Mouse (Mus musculus): ENCODE data around the gene Zmiz2.
A peak's percentile ranks its signal among the peaks of the same experiment; 100 is the strongest.
"Not testable (repeated sequence)": the region's sequence is repeated elsewhere in the genome, so short reads cannot be mapped to it uniquely, and the experiment has no call there.

The Zmiz2 gene

DNA sequence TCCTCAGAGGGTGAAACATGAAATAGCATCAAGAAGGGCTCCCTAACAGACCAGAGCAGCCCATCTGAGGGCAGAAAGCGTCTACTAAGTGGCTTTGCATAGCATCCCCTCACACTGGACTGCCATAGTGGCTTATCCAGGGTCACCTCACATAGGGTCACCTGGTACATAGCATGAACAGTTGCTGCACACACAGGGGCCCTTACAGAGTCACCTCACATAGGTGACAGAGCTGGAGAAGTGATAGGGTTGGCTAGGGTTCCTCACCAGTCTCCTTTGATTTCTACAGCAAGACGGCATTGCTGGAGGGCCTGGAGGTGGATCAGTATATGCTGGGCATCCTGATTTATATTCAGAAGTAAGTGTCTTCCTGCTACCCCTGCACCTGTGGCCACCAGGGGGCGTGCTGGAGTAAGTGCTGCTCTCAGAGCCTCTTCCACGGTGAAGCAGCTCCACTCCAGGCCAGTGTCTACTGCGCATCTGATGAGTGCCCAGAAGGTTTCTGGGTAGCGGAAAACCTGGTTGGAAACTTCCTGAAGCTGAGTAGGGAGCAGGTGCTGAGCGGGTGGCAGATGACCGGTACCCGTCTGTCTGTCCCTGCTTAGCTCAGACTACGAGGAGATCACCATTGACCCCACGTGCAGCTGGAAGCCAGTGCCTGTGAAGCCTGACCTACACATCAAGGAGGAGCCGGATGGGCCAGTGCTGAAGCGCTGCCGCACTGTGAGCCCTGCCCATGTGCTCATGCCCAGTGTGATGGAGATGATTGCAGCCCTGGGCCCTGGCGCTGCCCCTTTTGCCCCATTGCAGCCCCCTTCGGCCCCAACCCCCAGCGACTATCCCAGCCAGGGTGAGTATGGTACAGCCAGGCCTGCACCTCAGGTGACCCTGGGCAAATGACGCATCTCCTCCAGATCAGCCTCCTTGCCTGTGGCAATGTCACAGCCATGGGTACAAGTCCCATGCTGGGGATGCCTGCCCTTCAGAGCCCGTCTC is 13.9 kb downstream of the Zmiz2 start:
- DNase-seq: peak; percentile 80

DNA sequence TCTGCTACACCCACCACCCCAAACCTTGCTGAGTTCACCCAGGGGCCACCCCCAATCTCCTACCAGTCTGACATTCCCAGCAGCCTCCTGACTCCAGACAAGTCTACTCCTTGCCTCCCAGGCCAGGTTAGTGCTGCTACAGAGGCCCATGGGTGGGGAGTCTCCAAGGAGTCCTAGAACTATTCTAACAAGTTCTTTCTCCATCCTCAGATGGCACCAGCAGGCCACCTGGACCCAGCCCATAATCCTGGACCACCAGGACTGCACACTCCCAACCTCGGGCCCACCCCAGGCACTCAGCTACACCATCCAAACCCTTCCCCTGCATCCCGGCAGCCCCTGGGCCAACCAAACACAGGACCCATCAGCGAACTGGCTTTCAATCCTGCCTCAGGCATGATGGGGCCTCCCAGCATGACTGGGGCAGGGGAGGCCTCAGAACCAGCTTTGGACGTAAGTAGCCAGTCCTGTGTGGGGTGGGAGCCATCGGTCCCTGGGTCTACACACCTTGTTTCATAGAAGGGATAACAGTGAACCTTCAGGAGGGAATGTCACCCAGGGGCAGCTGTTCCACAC is 15.0 kb downstream of the Zmiz2 start:
- no peak for DNase-seq

DNA sequence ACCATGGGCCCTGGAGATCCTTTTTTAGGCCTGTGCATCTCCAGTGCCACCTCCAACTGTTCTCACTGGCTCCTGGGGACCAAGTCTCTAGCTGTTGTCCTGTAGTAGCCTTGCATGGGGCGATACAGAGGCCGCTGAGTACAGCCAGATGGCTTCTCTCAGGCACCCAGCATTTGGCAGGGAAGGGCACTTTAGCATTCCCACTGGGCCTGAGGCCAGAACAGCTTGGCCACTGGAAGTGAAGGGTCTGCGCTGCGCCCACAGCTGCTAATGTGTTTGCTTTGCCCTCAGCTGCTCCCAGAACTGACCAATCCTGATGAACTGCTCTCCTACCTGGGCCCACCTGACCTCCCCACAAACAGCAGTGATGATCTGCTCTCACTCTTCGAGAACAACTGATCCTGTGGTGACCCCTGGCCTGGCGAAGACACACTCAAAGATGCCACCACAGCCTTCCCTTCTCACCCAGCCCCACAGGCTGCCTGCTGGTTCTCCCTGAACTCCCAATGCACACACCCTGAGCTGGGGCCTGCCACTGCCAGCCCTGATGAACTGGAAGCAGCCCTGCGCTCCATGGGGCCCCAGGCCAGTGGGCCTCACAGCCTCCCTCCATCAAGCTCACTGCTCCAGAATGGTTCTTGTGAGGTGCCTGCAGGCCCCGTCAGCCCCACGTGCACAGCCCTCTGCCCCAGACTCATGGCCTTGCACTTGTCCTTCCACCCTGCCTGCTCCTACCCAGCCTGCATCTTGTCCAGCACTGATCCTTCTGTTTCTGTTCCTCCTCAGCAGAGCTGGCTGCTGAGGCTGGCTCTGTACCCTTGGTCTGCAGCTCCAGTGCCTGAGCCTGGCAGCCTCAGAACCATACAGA is 16.1 kb downstream of the Zmiz2 start:
- no peak for DNase-seq

DNA sequence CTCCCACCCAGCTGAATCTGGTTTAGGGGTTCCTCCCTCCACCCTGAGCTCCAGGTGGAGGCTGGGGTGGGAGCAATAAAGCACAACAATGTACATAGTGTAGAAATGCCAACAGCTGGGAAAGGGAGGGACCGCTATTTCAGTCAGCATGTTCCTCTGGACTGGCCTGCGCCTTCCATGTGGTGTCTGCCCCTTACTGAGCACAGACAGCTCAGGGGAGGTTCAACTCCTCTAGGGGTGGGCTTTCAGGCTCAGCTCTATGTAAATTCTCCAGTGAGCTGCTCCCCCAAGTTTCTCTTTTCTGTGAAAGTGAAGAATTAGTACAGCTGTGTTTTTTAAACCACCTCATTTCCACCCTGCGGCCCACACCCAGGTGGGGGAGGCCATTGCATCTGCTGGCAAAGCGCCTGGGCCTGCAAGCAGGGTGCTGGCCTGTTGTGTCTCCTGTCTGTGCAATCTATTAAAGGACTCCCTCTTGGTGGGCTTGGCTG is 16.8 kb downstream of the Zmiz2 start:
- peak; percentile 67 for DNase-seq

DNA sequence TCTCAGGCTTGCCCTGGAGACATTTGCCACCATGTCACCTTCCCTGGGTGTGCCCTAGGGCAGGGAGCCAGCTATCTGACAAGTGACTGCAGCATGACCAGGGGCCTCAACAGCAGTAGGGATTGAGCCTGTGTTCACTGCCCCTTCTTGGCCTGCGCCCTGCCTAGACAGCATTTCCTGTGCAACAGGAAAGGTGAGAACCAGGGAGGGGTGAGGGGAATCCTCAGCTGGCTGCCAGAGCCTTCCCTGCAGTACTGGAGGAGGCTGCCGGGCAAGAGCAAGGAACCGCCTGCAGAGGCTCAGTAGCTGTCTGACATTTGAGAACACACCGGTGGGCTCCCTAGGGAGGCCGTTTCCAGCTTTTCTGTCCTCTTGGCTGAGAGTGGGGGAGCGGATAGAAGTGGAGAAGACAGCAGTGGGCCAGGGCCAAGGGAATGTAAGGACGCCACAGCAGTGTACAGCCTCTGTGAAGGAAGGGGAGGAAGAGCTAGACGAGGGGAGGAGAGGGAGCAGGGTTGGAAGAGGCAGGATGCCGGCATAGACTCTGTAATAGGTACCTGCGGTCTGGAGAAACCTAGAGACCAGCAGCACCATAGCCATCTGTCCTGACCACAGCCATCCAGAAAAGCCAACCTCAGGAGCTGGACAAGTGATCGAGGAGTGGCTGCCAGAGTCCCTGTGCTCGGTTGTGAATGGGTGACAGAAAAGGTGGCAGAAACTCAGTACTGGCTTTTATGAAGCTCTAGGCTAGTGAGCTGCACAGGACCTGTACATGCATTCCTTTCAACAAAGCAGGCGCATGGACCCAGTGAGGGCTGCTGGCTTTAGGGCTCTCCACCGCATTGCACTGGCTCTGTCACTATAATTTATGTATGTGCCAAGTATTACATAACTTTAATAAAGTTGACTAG is 17.6 kb downstream of the Zmiz2 start:
- DNase-seq: peak; percentile 81

DNA sequence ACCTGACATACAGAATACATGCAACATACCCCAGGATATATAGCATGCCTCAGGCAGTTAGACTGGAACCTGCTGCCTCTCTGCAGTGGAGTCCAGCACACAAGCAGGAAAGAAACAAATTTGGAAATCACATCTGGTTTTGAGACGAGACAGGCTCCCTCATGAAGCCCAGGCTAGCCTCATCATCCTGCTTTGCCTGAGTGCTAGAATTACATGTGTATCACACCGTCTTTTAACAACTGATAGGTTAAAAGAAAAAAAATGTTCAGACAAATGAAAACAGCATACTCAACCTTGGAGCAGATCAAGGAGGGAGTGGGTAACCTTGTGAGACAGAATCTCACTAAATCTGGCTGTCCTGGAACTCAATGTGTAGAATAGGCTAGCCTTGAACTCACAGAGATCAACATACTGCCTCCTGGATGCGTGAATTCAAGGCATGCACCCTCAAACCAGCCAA is 18.3 kb downstream of the Zmiz2 start:
- DNase-seq: no peak

DNA sequence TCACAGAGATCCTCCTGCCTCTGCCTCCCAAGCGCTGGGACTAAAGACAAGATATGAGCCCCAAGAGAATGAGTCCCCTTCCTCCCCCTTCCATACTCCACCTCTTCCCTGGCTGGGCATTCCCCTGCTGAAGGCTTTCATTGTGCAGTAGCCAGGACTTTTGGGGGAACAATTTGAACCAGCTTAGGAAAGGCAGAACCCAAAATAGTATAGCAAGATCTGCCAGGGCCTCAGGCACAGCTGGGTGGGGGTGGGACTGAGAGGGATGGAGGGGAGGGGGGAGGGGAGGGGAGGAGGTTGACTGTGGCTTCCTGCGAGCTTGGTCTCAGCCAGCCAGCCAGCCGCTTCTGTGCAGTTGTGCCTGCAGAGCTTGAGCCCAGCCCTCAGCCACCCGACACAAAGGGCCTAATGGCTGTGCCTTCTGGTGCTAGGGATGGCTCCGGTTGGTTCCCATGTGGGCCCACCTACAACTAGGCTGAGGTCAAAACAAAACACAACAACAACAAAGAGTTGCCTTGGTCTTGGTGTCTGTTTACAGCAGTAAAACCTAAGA is 21.3 kb downstream of the Zmiz2 start:
- DNase-seq: no peak

DNA sequence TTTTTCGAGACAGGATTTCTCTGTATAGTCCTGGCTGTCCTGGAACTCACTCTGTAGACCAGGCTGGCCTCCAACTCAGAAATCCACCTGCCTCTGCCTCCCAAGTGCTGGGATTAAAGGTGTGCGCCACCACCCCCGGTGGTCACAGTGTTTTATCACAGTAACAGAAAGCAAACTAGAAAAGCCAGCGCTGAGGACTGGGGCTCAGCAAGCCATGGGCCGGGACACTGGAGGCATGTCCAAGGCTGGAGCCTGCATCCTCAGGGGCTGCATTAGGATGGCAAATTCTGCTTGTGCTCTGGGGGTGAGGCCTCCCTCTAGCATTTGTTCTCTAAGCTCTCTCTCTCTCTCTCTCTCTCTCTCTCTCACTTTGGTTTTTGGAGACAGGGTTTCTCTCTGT is 21.9 kb downstream of the Zmiz2 start:
- DNase-seq: not testable (repeated sequence)

DNA sequence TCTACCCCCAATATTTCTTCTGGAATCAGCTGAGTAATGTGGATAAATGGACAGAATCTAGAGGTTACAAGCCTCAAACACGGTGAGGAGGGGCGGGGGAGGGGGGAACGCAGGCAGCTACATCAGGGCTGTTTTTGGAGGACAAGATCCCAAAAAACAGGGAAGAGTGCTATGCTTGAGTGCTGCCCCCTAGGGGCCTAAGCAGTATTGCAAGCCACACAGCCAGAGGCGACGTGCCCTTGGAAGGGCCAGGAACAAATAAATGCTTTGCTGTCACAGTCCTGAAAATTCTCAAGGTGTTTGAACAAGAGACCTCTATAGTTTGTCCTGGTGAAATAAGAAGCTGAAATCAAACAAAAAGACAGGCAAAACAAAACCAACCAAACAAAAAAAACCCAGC is 22.8 kb downstream of the Zmiz2 start:
- peak; percentile 87 for DNase-seq

DNA sequence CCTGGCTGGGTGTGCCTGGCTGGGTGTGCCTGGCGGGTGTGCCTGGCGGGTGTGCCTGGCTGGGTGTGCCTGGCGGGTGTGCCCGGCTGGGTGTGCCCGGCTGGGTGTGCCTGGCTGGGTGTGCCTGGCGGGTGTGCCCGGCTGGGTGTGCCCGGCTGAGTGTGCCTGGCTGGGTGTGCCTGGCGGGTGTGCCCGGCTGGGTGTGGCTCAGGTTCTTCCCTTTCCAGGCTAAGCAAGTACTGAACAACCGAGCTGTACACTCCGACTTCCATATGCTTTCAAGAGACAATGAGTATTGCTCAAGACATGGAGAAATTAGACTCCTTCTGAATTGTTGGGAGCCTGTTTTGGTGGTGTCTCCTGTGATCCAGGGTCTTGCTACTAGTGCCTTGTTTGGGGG is 24.4 kb downstream of the Zmiz2 start:
- no peak for DNase-seq

DNA sequence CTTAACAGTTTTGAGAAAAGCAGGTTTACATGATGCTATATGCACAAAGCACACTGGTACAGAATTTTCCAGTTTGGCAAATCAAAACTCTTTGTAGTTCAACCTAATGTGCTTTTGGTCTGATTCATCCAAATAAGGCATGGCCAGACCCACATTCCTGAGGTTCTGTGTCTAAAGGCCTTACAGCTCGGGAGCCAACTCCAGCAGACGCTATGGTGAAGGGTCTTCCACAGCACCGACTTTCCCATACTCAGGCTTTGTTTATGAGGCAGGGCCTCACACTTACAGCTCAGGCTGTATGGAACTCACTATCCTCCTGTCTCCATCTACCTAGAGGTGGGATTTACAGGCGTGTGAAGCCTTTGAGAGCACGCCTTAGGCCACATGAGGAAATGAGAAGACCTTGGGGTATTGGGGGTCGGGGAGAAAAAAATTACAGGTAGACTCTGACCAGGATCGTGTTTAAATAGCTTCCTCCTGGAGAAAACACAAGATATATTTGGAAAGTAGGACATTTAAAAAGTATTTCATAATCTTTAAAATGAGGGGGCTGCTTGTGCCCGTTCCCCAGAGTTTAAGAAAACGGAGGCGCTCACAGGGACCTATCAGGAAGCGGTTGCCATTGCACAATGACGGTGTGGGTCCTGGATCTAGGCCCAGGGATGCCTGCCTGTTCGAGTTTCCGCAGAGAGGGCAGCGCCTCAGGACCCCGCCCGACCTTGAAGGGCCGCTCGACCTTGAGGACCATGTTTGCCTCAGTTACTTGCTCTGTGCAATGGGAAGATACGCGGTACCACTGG is 26.1 kb downstream of the Zmiz2 start, which contains the start of gene Ppia:
Gene Ppia (plus strand): TSS at position 693 of the 800 bp plus-strand sequence.
- peak; percentile 34 for DNase-seq

DNA sequence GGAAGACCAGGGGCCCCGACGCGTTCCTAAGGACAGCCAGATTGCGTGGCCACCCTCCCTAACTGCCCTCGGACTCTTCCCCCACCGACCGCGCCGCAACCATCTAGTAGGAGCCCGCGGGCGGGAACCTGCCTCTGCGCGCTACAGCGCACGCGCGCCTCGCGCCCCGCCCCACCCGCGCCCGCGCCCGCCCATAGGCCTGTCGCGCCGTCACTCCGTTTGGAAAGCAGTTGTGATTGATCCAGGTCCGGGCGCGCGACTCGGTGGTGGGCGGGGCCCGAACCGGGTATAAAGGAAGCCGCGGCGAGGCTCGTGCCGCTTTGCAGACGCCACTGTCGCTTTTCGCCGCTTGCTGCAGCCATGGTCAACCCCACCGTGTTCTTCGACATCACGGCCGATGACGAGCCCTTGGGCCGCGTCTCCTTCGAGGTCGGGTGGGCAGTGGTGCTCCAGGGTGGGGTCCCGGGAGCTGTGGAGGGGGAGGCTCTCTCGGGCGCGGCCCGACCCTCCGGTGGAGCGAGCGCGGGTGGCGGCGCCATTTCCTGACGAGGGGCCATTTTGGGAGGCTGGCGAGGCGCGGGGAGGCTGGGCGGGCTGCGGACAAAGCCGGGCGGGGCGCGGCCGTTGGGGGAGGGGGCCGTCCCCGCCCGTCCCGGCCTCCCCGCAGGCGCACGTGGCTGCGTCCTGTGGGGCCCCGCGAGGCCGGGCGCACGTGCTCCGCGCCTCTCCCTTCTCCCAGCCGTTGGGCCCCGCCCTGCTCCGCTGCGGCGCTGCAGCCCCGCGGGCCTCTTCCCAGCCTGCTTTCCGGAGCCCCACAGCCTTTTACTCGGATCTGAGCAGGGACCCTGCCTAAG is 26.9 kb downstream of the Zmiz2 start:
- peak; percentile 100 for DNase-seq

DNA sequence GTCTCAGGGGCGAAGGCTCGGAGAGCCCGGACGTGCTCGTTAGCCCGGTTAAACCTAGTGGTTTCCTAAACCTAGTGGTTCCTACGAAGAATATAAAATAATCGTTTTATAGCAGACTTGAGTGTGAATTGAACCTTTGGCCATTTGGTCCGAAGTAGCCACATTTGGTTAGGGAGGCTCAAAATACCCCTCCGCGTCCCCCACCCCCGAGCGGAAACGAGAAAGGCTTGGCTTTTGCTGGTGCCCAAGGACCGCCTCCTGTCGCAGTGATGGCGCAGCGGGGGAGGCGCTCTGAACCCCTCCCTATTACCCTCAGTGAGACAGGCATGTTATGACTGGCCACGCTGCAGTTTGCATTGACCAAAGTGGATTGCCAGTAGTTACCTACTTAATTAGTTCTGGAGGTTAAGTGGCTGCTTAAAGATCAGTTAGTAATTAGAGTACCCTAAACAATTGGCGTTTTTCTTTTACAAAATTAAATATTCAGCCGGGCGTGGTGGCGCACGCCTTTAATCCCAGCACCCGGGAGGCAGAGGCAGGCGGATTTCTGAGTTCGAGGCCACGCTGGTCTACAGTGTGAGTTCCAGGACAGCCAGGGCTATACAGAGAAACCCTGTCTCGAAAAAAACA is 27.6 kb downstream of the Zmiz2 start:
- peak; percentile 79 for DNase-seq

DNA sequence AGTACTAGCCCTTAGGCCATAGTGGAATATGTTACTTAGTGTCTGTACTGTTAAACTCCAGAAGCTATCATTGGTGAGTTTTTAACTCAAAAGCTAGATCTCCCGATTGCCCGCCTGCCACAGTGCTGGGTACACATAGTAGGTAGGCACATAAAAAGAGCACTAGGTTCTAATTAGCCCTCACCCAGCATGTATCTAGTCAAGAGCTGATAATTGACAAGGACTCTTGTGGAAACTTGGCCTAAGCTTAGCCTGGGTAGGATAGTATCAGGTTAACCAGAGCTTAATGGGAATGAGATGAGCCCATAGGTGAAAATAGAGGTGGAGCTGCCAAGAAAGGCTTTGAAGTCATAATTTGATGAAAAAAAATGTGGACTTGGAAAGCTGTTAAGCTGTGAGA is 28.2 kb downstream of the Zmiz2 start:
- no peak for DNase-seq

DNA sequence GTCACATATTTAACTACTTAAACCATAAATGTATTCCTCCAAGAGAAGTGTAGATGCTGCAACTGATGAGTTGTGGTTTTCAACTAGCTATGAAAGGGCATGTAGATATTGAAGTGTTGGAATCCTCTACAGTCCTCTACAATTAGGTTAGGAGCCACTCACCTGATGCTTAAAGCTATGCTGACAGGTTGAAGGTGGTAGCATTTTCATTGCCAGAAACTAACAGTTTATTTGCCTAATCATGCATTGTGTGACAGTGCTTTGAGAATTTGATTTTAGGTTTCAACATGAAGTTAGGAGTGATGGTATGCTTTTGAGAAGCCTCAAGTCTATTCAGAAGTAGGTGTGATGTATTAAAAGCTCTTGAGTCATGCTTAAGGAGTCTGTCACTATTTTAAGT is 28.6 kb downstream of the Zmiz2 start:
- DNase-seq: no peak

DNA sequence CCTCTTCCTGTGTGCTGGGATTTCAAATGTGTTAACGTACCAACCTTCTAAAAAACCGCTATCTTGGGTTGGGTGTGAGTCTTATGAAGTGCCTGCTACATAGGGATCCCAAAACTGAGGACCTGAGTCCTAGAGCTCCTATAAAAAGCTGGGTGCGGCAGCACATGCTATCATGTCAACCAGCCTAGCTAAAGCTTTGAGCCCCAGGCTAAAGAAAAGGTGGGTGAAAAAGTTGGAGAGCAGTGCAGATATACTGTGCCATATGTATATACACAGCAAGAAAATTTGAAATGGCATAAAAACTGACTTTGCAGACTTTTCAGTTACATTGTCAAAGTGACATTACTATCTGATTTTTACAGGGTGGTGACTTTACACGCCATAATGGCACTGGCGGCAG is 29.9 kb downstream of the Zmiz2 start:
- no peak for DNase-seq

DNA sequence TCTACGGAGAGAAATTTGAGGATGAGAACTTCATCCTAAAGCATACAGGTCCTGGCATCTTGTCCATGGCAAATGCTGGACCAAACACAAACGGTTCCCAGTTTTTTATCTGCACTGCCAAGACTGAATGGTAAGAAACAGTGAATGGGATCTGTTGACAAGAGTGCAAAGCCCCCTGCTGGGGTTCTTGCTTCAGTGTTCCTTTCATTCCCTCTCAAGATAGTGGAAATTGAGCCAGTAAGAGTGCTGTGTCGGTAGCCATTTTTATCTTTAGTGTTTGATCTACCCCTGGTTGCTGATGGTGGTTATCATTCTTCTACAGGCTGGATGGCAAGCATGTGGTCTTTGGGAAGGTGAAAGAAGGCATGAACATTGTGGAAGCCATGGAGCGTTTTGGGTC is 30.3 kb downstream of the Zmiz2 start:
- not testable (repeated sequence) for DNase-seq

DNA sequence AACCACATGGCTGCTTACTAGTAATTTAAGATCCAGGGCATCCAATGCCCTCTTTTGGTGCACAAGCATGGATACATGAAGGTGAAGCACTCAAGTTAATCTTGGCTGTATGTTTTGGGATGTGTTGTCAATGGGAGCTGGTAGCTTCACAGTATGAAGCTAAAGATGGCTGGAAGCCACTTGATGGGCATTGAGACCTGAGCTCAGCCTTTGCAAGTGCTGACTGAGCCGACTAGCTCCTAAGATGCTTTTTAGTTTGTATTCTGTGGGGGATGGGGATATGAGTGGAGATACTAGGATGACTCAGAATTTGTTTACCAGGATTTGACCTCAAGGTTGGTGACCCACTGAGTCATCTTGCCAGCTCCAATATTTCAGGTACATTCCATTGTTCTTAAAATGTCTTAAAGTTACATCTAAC is 31.4 kb downstream of the Zmiz2 start:
- DNase-seq: no peak

DNA sequence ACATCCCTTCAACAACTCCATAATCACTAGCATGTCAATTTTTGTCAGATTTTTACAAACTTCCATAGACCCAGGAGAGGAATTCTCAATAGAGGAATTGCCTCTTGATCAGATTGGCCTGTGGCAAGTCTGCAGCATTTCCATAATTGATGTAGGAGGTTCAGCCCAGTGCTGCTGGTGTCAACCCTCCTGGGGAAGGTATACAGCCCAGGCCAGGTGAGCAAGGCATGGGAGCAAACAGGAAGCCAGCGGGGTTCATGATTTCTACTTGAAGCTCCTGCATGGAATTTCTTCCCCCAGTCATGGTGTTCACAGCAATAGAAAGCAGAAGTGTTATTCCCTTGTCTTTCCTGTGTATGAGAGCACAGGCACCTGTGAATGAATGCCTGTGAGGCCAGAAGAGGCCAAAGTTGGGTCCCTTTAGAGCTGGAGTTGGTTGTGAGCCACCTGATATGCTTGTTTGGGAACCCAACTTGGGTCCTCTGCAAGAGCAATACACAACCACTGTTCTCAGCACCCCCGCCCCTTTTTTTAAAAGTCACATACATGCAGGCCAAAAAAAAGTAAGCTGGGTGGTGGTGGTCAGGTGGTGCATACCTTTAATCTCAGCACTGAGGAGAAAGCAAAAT is 32.0 kb downstream of the Zmiz2 start:
- no peak for DNase-seq
